Mouse (Mus musculus): ENCODE measurements around the gene Lmod2.

DNA sequence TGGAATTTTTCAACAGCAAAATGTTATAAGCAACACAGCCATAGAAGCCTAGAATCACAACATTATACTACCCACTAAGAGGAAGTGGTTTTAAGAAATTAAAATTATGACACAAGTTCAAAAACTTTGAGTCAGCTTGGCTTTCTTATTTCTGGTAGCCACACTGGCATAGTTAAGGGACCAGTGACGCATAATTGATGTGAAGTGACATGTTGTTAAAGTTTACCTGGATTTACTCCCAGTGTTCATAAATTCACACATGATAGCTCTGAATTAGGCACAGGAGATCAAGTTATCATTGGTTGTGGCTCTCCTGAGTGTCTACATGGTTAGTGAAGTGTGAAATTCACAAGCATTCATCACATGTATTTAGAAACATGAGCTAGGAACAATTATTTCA is 32.7 kb upstream of the Lmod2 start:
- TF ChIP-seq GATA1 (IDR thresholded peaks at IDR 0.05; ENCODE audit: borderline replicate concordance, low read length): no peak
- TF ChIP-seq CTCF (IDR thresholded peaks at IDR 0.05; ENCODE audit: low read depth, low read length): no peak
